27 mouse cellular contexts compared by ENCODE assay signal in the genomic region with DNA sequence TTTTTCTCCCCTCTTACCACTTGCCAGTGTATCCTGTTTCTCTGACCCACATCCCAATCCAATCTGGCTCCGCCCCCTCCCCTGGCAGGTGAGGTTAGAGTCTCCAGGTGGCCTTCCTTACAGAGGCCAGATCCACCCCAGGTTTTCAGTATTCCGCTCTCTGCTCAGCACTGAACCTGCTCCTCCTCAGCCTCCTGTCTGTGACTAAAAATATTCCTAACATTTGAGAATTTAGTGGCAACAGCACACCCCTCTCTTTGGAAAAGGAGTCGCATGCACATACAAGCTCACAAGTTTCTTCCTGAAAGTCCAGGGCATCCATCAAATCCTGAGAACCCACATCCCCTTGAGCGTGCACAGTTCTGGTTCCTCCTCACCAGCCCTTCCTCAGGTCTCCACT.
DNase-seq lines count a peak whose midpoint lies in the region; ATAC-seq lines count a peak whose summit lies in the region.
"Had no signal": no experiment of that assay in that cellular context is flagged by ENCODE, and none has a peak within 500 bp of the region (broad histone marks: within the 10 kb centered on the region; RNA-seq: fewer than 3 reads in every experiment).

No protein-coding gene starts in this region.

- H3K4me1 ChIP-seq in kidney, embryonic 15.5 days: peaks cover 38% of the 10 kb centered on the region
- H3K4me1 ChIP-seq in embryonic facial prominence, embryonic 15.5 days: peaks cover 45% of the 10 kb centered on the region
- H3K4me1 ChIP-seq: forebrain, embryonic 12.5 days; liver, embryonic 13.5 days; midbrain, embryonic 13.5 days; neural tube, embryonic 13.5 days had no signal

- H3K27me3 ChIP-seq in kidney, embryonic 15.5 days: no peaks in the 10 kb centered on the region
- no peaks in the 10 kb centered on the region for H3K27me3 ChIP-seq in embryonic facial prominence, embryonic 15.5 days
- H3K27me3 ChIP-seq: embryonic facial prominence, embryonic 12.5 days; forebrain, embryonic 12.5 days; heart, embryonic 12.5 days; hindbrain, embryonic 13.5 days; liver, embryonic 13.5 days; midbrain, embryonic 13.5 days; neural tube, embryonic 13.5 days; stomach, embryonic 15.5 days had no signal

- 74% methylated on average over 4 of the region's 4 CpGs for WGBS in kidney, embryonic 15.5 days
- WGBS in embryonic facial prominence, embryonic 15.5 days: 68% methylated on average over 4 of the region's 4 CpGs

- no peak overlapping the region for H3K4me2 ChIP-seq in kidney, embryonic 15.5 days
- no peak overlapping the region for H3K4me2 ChIP-seq in embryonic facial prominence, embryonic 15.5 days (replicated peaks)
- H3K4me2 ChIP-seq: embryonic facial prominence, embryonic 12.5 days; forebrain, embryonic 12.5 days; heart, embryonic 12.5 days; hindbrain, embryonic 13.5 days; liver, embryonic 13.5 days; midbrain, embryonic 13.5 days; neural tube, embryonic 13.5 days; stomach, embryonic 15.5 days had no signal

- no peaks in the 10 kb centered on the region for H3K9me3 ChIP-seq in kidney, embryonic 15.5 days (replicated peaks)
- peaks cover 6% of the 10 kb centered on the region; the same call in 1 of the 2 replicates for H3K9me3 ChIP-seq in embryonic facial prominence, embryonic 15.5 days (replicated peaks)
- H3K9me3 ChIP-seq: embryonic facial prominence, embryonic 12.5 days; heart, embryonic 12.5 days; liver, embryonic 13.5 days; stomach, embryonic 15.5 days had no signal

- no peak overlapping the region for H3K4me3 ChIP-seq in kidney, embryonic 15.5 days (replicated peaks)
- H3K4me3 ChIP-seq in embryonic facial prominence, embryonic 15.5 days (replicated peaks): no peak overlapping the region
- H3K4me3 ChIP-seq: embryonic facial prominence, embryonic 12.5 days; forebrain, embryonic 12.5 days; heart, adult 2 months; heart, embryonic 12.5 days; hindbrain, embryonic 13.5 days; liver, embryonic 13.5 days; midbrain, embryonic 13.5 days; neural tube, embryonic 13.5 days; stomach, embryonic 15.5 days had no signal

- peaks cover 3% of the 10 kb centered on the region; the same call in 1 of the 2 replicates for H3K36me3 ChIP-seq in kidney, embryonic 15.5 days
- H3K36me3 ChIP-seq in embryonic facial prominence, embryonic 15.5 days: peaks cover 14% of the 10 kb centered on the region; the same call in 1 of the 2 replicates
- H3K36me3 ChIP-seq: forebrain, embryonic 12.5 days; hindbrain, embryonic 13.5 days; liver, embryonic 13.5 days; midbrain, embryonic 13.5 days; neural tube, embryonic 13.5 days; stomach, embryonic 15.5 days had no signal

- H3K9ac ChIP-seq in kidney, embryonic 15.5 days: no peak overlapping the region
- H3K9ac ChIP-seq in embryonic facial prominence, embryonic 15.5 days: no peak overlapping the region
- H3K9ac ChIP-seq: embryonic facial prominence, embryonic 12.5 days; forebrain, embryonic 12.5 days; heart, embryonic 12.5 days; hindbrain, embryonic 13.5 days; liver, embryonic 13.5 days; midbrain, embryonic 13.5 days; neural tube, embryonic 13.5 days; stomach, embryonic 15.5 days had no signal

- peak overlapping the region; percentile 91 for H3K27ac ChIP-seq in kidney, embryonic 15.5 days
- H3K27ac ChIP-seq in embryonic facial prominence, embryonic 15.5 days (replicated peaks): peak overlapping the region; percentile 67
- H3K27ac ChIP-seq: forebrain, embryonic 12.5 days; heart, adult 2 months; hindbrain, embryonic 13.5 days; liver, embryonic 13.5 days; macrophage; midbrain, embryonic 13.5 days; neural tube, embryonic 13.5 days; stomach, embryonic 15.5 days had no signal

- ATAC-seq in kidney, embryonic 15.5 days (replicated peaks; ENCODE audit: low FRiP score): no peak
- no peak for ATAC-seq in embryonic facial prominence, embryonic 15.5 days (ENCODE audit: insufficient number of reproducible peaks, low FRiP score, low TSS enrichment, low read depth)
- ATAC-seq: midbrain, embryonic 13.5 days had no signal

- DNase-seq in kidney, postnatal 25 days: no peak
- peak; percentile 10 for DNase-seq in right cerebral cortex, postnatal 25 days
- no peak for DNase-seq in right cerebral cortex, postnatal 14 days
- no peak for DNase-seq in cerebellum, adult 11-12 months
- DNase-seq in yolk sac, embryonic 10.5 days (ENCODE audit: low spot score): no peak
- DNase-seq: adrenal gland, postnatal 25 days; B cell, adult 2 months; cerebellum, adult 2 months; cerebellum, postnatal 14 days; heart, adult 2 months; heart, postnatal 4 days; kidney, adult 11 months; liver, embryonic 13.5 days; lung, adult 2 months; lung, postnatal 10 days; thymus, adult 18-20 months; thymus, postnatal 36 days had no signal
